19 mouse cellular contexts compared by ENCODE assay signal in the genomic region with DNA sequence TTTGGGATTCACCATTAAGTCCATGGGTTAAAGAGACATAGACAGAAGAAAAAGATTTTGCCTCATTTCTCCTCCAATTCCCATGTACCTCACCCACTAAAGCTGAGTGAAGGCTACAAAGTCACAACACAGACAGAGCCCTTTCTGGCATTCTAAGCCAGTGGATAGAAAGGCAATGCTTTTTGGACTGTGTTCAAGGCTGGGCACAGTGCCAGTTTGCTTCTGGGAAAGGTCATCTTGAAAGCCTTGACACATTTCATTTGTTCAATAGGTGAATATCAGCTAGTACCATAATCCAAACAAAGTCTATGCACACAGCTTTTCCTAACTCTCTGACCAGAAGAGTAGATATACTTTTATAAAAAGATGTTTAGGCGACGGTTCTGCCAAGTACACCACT. TPM values are rescaled to one million over a fixed set of nuclear protein-coding genes. Genes with fewer than 3 reads are reported as not detected.
A peak's percentile ranks its signal among the peaks of the same experiment; 100 is the strongest.
DNase-seq lines count a peak whose midpoint lies in the region; ATAC-seq and TF ChIP-seq lines count a peak whose summit lies in the region.
"Had no signal": no experiment of that assay in that cellular context is flagged by ENCODE, and none has a peak within 500 bp of the region (broad histone marks: within the 10 kb centered on the region; RNA-seq: fewer than 3 reads in every experiment).

No protein-coding gene starts in this region.

- WGBS in kidney, adult 2 months, result 91% methylated on average over 2 of the region's 2 CpGs
- WGBS in kidney, embryonic 16.5 days, result 86% methylated on average over 2 of the region's 2 CpGs
- whole genome bisulfite sequencing in stomach, postnatal 0 days, result 34% methylated on average over 2 of the region's 2 CpGs

- H3K4me2 ChIP-seq in kidney, embryonic 16.5 days (replicated peaks; ENCODE audit: low read depth, low read length), result no peak overlapping the region
- no peak overlapping the region for H3K4me2 ChIP-seq in stomach, postnatal 0 days (replicated peaks; ENCODE audit: low read depth)
- H3K4me2 ChIP-seq: limb, embryonic 12.5 days; lung, embryonic 15.5 days had no signal

- TF ChIP-seq EP300 in stomach, postnatal 0 days (optimal IDR thresholded peaks at IDR 0.05), result no peak

- TF ChIP-seq POLR2A in kidney, adult 2 months (IDR thresholded peaks at IDR 0.05; ENCODE audit: low read depth, low read length), result no peak

- ATAC-seq in kidney, embryonic 16.5 days (ENCODE audit: low FRiP score, low TSS enrichment), result no peak
- ATAC-seq in stomach, postnatal 0 days (ENCODE audit: low FRiP score, low TSS enrichment), result no peak
- ATAC-seq: CD4-positive, CD25-positive, alpha-beta regulatory T cell, adult 4 months had no signal

- TF ChIP-seq CTCF in kidney, adult 2 months (conservative IDR thresholded peaks at IDR 0.05; ENCODE audit: insufficient read depth, insufficient read length, low read depth, low read length), result no peak
- TF ChIP-seq CTCF in stomach, postnatal 0 days (IDR thresholded peaks at IDR 0.05; ENCODE audit: low read depth), result no peak

- H3K36me3 ChIP-seq in kidney, adult 2 months (ENCODE audit: control insufficient read depth, insufficient read depth, low read length), result no peaks in the 10 kb centered on the region
- H3K36me3 ChIP-seq in kidney, embryonic 16.5 days (ENCODE audit: insufficient read depth, low read length), result no peaks in the 10 kb centered on the region
- no peaks in the 10 kb centered on the region for H3K36me3 ChIP-seq in stomach, postnatal 0 days (ENCODE audit: control insufficient read depth, insufficient read depth, low read length)
- H3K36me3 ChIP-seq: limb, embryonic 12.5 days; lung, embryonic 15.5 days had no signal

- H3K4me3 ChIP-seq in kidney, adult 2 months (ENCODE audit: insufficient read depth, low read depth, low read length), result no peak overlapping the region
- no peak overlapping the region for H3K4me3 ChIP-seq in kidney, embryonic 16.5 days (ENCODE audit: low read length)
- no peak overlapping the region for H3K4me3 ChIP-seq in stomach, postnatal 0 days (ENCODE audit: low read depth, low read length)
- H3K4me3 ChIP-seq: limb, embryonic 12.5 days; lung, embryonic 15.5 days; myocyte had no signal

- no peak overlapping the region for H3K27ac ChIP-seq in kidney, adult 2 months (ENCODE audit: insufficient read depth, low read depth, low read length)
- no peak overlapping the region for H3K27ac ChIP-seq in kidney, embryonic 16.5 days (ENCODE audit: low read length)
- H3K27ac ChIP-seq in stomach, postnatal 0 days (replicated peaks), result no peak overlapping the region
- H3K27ac ChIP-seq: limb, embryonic 12.5 days; lung, embryonic 15.5 days had no signal

- H3K4me1 ChIP-seq in kidney, adult 2 months (ENCODE audit: control insufficient read depth, insufficient read depth, low read length), result no peaks in the 10 kb centered on the region
- H3K4me1 ChIP-seq in kidney, embryonic 16.5 days (ENCODE audit: insufficient read depth, low read length), result no peaks in the 10 kb centered on the region
- H3K4me1 ChIP-seq in stomach, postnatal 0 days (replicated peaks; ENCODE audit: control insufficient read depth, insufficient read depth), result no peaks in the 10 kb centered on the region
- H3K4me1 ChIP-seq: limb, embryonic 12.5 days; lung, embryonic 15.5 days had no signal

- DNase-seq in kidney, adult 2 months, result peak; percentile 47
- peak; percentile 21 for DNase-seq in ovary, adult 18-20 months (ENCODE audit: low spot score)
- DNase-seq in ovary, postnatal 10 days (ENCODE audit: low spot score), result no peak
- peak; percentile 85 for DNase-seq in adrenal gland, postnatal 25 days
- DNase-seq in stomach, postnatal 0 days (ENCODE audit: low spot score), result peak; percentile 47
- no peak for DNase-seq in neural tube, embryonic 10.5 days (ENCODE audit: extremely low spot score, low spot score)
- DNase-seq: thymus, postnatal 14 days had no signal

- H3K9ac ChIP-seq in kidney, embryonic 16.5 days (replicated peaks; ENCODE audit: low read length), result no peak overlapping the region
- no peak overlapping the region for H3K9ac ChIP-seq in stomach, postnatal 0 days (ENCODE audit: low read length)
- H3K9ac ChIP-seq: limb, embryonic 12.5 days; lung, embryonic 15.5 days had no signal

- H3K9me3 ChIP-seq in kidney, embryonic 16.5 days (ENCODE audit: low read length), result no peaks in the 10 kb centered on the region
- no peaks in the 10 kb centered on the region for H3K9me3 ChIP-seq in stomach, postnatal 0 days (ENCODE audit: control insufficient read depth, low read length)
- H3K9me3 ChIP-seq: limb, embryonic 12.5 days; lung, embryonic 15.5 days had no signal

- H3K27me3 ChIP-seq in kidney, adult 2 months (replicated peaks; ENCODE audit: control insufficient read depth, insufficient read depth, low read length), result no peaks in the 10 kb centered on the region
- no peaks in the 10 kb centered on the region for H3K27me3 ChIP-seq in kidney, embryonic 16.5 days (ENCODE audit: insufficient read depth, low read length)
- H3K27me3 ChIP-seq in stomach, postnatal 0 days (ENCODE audit: control insufficient read depth, insufficient read depth, low read length), result no peaks in the 10 kb centered on the region
- H3K27me3 ChIP-seq: limb, embryonic 12.5 days; lung, embryonic 15.5 days had no signal

RNA-seq across cellular contexts. Expression of gene Olfr1375, which starts 12.0 kb away (rescaled TPM):
- not detected in 2 replicates for polyA plus RNA-seq in kidney, adult 2 months (2012; rRNA removed)
- not detected in 2 replicates for polyA plus RNA-seq in kidney, embryonic 16.5 days (2015; fragmentation: Nextera tagmentation; extraction: Ambion mirVana)
- not detected in 2 replicates for total RNA-seq in adrenal gland, postnatal 25 days (2021)
- polyA plus RNA-seq in stomach, postnatal 0 days (2015; fragmentation: Nextera tagmentation; extraction: Ambion mirVana), result not detected in 2 replicates
- total RNA-seq: common myeloid progenitor, adult 5-6 weeks; heart, postnatal 14 days; megakaryocyte-erythroid progenitor cell, adult 5-6 weeks had no signal
- polyA plus RNA-seq: CD4-positive, CD25-positive, alpha-beta regulatory T cell, adult 4 months; embryonic facial prominence, embryonic 14.5 days; forebrain, embryonic 11.5 days; gonadal fat pad, adult 2 months; intestine, embryonic 14.5 days; limb, embryonic 12.5 days; lung, embryonic 15.5 days; myocyte had no signal

RNA-seq across cellular contexts. Expression of gene Olfr54, which starts 21.9 kb away (rescaled TPM):
- not detected in 2 replicates for polyA plus RNA-seq in kidney, adult 2 months (2012; rRNA removed)
- not detected in 2 replicates for polyA plus RNA-seq in kidney, embryonic 16.5 days (2015; fragmentation: Nextera tagmentation; extraction: Ambion mirVana)
- 0.33 and 0.49 TPM in 2 replicates for total RNA-seq in adrenal gland, postnatal 25 days (2021)
- 0.04 TPM in 1 of 2 replicates, not detected in the other for polyA plus RNA-seq in stomach, postnatal 0 days (2015; fragmentation: Nextera tagmentation; extraction: Ambion mirVana)
- total RNA-seq: common myeloid progenitor, adult 5-6 weeks; heart, postnatal 14 days; megakaryocyte-erythroid progenitor cell, adult 5-6 weeks had no signal
- polyA plus RNA-seq: forebrain, embryonic 11.5 days; gonadal fat pad, adult 2 months; intestine, embryonic 14.5 days; limb, embryonic 12.5 days; lung, embryonic 15.5 days; myocyte had no signal

RNA-seq across cellular contexts. Expression of gene Zfp354a, which starts 23.1 kb away (rescaled TPM):
- 2.2 and 5.2 TPM in 2 replicates for polyA plus RNA-seq in kidney, adult 2 months (2012; rRNA removed)
- 13.5 and 14.2 TPM in 2 replicates for polyA plus RNA-seq in kidney, embryonic 16.5 days (2015; fragmentation: Nextera tagmentation; extraction: Ambion mirVana)
- total RNA-seq in adrenal gland, postnatal 25 days (2021), result 8.0 and 8.8 TPM in 2 replicates
- polyA plus RNA-seq in stomach, postnatal 0 days (2015; fragmentation: Nextera tagmentation; extraction: Ambion mirVana), result 2.6 and 2.8 TPM in 2 replicates
- total RNA-seq: common myeloid progenitor, adult 5-6 weeks; megakaryocyte-erythroid progenitor cell, adult 5-6 weeks had no signal
- polyA plus RNA-seq: CD4-positive, CD25-positive, alpha-beta regulatory T cell, adult 4 months had no signal

RNA-seq across cellular contexts. Expression of gene Olfr51, which starts 32.6 kb away (rescaled TPM):
- not detected in 2 replicates for polyA plus RNA-seq in kidney, adult 2 months (2012; rRNA removed)
- not detected in 2 replicates for polyA plus RNA-seq in kidney, embryonic 16.5 days (2015; fragmentation: Nextera tagmentation; extraction: Ambion mirVana)
- total RNA-seq in adrenal gland, postnatal 25 days (2021), result not detected in 2 replicates
- not detected in 2 replicates for polyA plus RNA-seq in stomach, postnatal 0 days (2015; fragmentation: Nextera tagmentation; extraction: Ambion mirVana)
- total RNA-seq: common myeloid progenitor, adult 5-6 weeks; heart, postnatal 14 days; megakaryocyte-erythroid progenitor cell, adult 5-6 weeks had no signal
- polyA plus RNA-seq: CD4-positive, CD25-positive, alpha-beta regulatory T cell, adult 4 months; embryonic facial prominence, embryonic 14.5 days; forebrain, embryonic 11.5 days; gonadal fat pad, adult 2 months; intestine, embryonic 14.5 days; limb, embryonic 12.5 days; lung, embryonic 15.5 days; myocyte had no signal

RNA-seq across cellular contexts. Expression of gene Olfr1377, which starts 54.2 kb away (rescaled TPM):
- polyA plus RNA-seq in kidney, adult 2 months (2012; rRNA removed), result not detected in 2 replicates
- polyA plus RNA-seq in kidney, embryonic 16.5 days (2015; fragmentation: Nextera tagmentation; extraction: Ambion mirVana), result not detected in 2 replicates
- not detected in 2 replicates for total RNA-seq in adrenal gland, postnatal 25 days (2021)
- not detected in 2 replicates for polyA plus RNA-seq in stomach, postnatal 0 days (2015; fragmentation: Nextera tagmentation; extraction: Ambion mirVana)
- total RNA-seq: common myeloid progenitor, adult 5-6 weeks; heart, postnatal 14 days; megakaryocyte-erythroid progenitor cell, adult 5-6 weeks had no signal
- polyA plus RNA-seq: CD4-positive, CD25-positive, alpha-beta regulatory T cell, adult 4 months; forebrain, embryonic 11.5 days; gonadal fat pad, adult 2 months; intestine, embryonic 14.5 days; limb, embryonic 12.5 days; lung, embryonic 15.5 days; myocyte had no signal

Comparison
In these comparisons a context has a peak if more than half of its experiments do, and no peak if none do; other contexts are left out.
1. DNase-seq: peak in kidney, adult 2 months (single experiment), ovary, adult 18-20 months (single experiment), adrenal gland, postnatal 25 days (single experiment) and stomach, postnatal 0 days (single experiment); none in ovary, postnatal 10 days (single experiment) and neural tube, embryonic 10.5 days (single experiment).